Mouse (Mus musculus) olfactory bulb, adult 2 months (tissue): ENCODE data around the gene 1700020D05Rik.
"Not testable (repeated sequence)": the region's sequence is repeated elsewhere in the genome, so short reads cannot be mapped to it uniquely, and the experiment has no call there.

Source experiments
- CTCF ChIP-seq: fragments of 200-500 bp; IDR thresholded peaks from 2 replicates; pipeline ENCODE4 v1.5.1; 2012; ENCODE audit warnings: low read depth, mild to moderate bottlenecking, low read length, moderate library complexity; ENCODE audit not compliant: insufficient read depth
- POLR2A ChIP-seq: fragments of 200-500 bp; IDR thresholded peaks from 2 replicates; pipeline ENCODE4 v1.6.1; 2012; ENCODE audit warnings: mild to moderate bottlenecking, low read depth, low read length, moderate library complexity; ENCODE audit not compliant: insufficient read depth

GRCm38 (mm10) chr19:5493301-5493721, 10.3 kb downstream of the 1700020D05Rik start:
- TF ChIP-seq POLR2A, CTCF: not testable (repeated sequence)
